Mouse (Mus musculus) liver, embryonic 16.5 days (tissue): ENCODE results near the gene Rinl. TPM values are rescaled to one million over a fixed set of nuclear protein-coding genes. Genes with fewer than 3 reads are reported as not detected.

Source experiments
- ATAC-seq: fragments of 200-750 bp; cut with Nextera tagmentation; 2 replicates; pipeline ENCODE4 v1.8.0; 2017; ENCODE audit warnings: low read depth, mild to moderate bottlenecking, moderate number of reproducible peaks, moderate library complexity
- H3K27ac ChIP-seq: fragments of 300-500 bp; sonication (generic); 2 replicates; pipeline ENCODE4 v1.5.1; 2014; ENCODE audit warnings: mild to moderate bottlenecking, low read length
- H3K27me3 ChIP-seq: fragments of 300-500 bp; sonication (generic); 2 replicates; pipeline ENCODE4 v1.6.1; 2014; ENCODE audit warnings: low read depth, low read length, mixed read lengths; ENCODE audit not compliant: control insufficient read depth, insufficient read depth
- H3K36me3 ChIP-seq: fragments of 300-500 bp; sonication (generic); 2 replicates; pipeline ENCODE4 v1.6.1; 2014; ENCODE audit warnings: mild to moderate bottlenecking; ENCODE audit not compliant: control insufficient read depth, insufficient read depth
- H3K4me1 ChIP-seq: fragments of 300-500 bp; sonication (generic); 2 replicates; pipeline ENCODE4 v1.6.1; 2014; ENCODE audit warnings: low read depth, low read length, mixed read lengths; ENCODE audit not compliant: control insufficient read depth
- H3K4me2 ChIP-seq: fragments of 300-500 bp; sonication (generic); 2 replicates; pipeline ENCODE4 v1.6.1; 2014; ENCODE audit warnings: low read depth, low read length, mixed read lengths
- H3K4me3 ChIP-seq: fragments of 300-500 bp; sonication (generic); 2 replicates; pipeline ENCODE4 v1.5.1; 2014; ENCODE audit warnings: low read depth, mild to moderate bottlenecking, low read length
- H3K9ac ChIP-seq: fragments of 300-500 bp; sonication (generic); 2 replicates; pipeline ENCODE4 v1.6.1; 2014; ENCODE audit warnings: low read depth, low read length
- H3K9me3 ChIP-seq: fragments of 300-500 bp; sonication (generic); replicated peaks from 2 replicates; pipeline ENCODE4 v1.6.1; 2016; ENCODE audit warnings: low read length; ENCODE audit not compliant: control insufficient read depth
- WGBS: fragments of 180-500 bp; shearing (Covaris S2); extraction: QIAGEN DNeasy Blood & Tissue Kit; methylation state at CpG from one replicate; pipeline ENCODE4 v1.1.7; 2014; ENCODE audit not compliant: insufficient replicate concordance; 5-methylcytosine and 5-hydroxymethylcytosine counted together
- polyA plus RNA-seq: library from polyadenylated mRNA; unstranded; fragments of >200 nt; fragmentation: Nextera tagmentation; extraction: Ambion mirVana; gene quantifications from 2 replicates; pipeline ENCODE4 v1.2.1, GENCODE M21; 2015

The Rinl gene
- polyA plus RNA-seq, 1 experiment from 2014 or later: 8.7 TPM

DNA sequence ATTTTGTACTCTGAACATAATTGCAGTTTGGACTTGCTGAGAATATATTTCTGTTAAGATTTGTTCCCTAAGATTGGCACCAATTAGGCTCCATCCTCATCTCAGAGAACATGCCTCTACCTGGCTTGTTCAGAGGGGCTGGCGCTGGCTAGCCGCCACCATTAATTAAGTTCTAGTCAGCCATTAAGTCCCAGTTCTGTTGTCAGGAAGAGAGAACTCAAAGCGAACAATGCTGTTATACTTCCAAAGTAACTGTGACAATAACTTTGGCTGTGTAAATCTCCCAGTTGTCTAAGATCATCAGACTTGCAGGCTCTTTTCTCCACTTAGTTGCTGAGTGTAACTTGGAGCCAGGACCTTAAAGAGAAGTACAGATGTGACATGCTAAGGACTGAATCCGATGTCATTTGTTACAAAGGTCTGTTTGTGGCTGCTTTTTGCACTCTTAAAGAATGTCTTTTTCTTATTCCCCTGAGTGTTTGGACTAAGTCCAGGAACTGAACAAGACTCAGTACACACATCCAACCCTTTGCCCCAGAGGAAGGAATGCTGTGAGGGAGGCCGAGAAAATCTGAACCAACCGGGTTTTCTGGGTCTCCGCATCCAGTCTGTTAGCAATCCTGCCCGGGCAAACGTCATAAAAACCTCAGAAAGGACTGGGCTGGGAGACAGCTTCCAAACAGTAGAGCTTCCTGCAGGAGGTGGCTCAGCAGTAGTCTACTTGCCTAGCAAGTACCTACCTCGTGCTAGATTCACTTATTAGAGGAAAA is 13.3 kb downstream of the Rinl start:
- ATAC-seq: no peak
- H3K9me3 ChIP-seq: no peaks in the 10 kb centered on the region
- H3K4me2 ChIP-seq: no peak overlapping the region
- H3K9ac ChIP-seq: no peak overlapping the region
- 45% methylated on average over 10 of the region's 10 CpGs for WGBS
- H3K4me1 ChIP-seq: peaks cover 28% of the 10 kb centered on the region
- no peaks in the 10 kb centered on the region for H3K36me3 ChIP-seq
- H3K4me3 ChIP-seq: no peak overlapping the region
- H3K27ac ChIP-seq: peak overlapping the region; percentile 78
- no peaks in the 10 kb centered on the region for H3K27me3 ChIP-seq

DNA sequence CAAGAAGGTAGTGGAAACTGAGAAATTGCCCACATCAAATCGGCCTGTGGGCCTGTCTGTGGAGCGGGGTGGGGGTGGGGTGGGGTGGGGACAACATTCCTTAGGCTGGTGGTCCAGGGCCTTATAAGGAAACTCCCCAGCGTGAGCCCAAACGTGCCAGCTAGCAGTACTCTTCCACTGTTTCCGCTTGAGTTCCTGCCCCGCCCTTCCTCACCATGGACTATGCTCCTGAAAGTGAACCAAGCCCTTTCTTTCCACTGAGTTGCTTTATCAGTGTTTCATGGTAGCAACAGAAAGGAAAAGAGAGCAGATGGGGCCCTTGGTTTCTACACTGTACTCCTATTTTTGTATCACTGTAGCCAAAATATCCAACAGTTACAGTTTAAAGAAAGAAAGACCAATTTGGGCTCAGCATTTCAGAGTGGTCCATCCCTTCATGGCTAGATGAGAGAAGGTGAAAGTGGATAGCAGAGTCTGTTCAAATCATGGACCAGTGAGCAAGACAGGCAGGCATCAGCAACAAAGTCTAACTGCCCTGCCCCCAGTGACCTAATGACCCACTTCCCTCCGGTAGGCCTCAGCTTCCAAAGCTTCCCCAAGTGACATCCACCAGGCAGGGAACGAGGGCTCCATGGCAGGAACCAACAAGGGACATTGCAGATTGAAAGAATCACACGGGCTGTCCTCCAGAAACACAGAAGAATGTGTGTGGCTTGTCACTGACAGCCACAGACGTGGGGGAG is 14.2 kb downstream of the Rinl start:
- Histone ChIP-seq H3K36me3 (no peaks in the 10 kb centered on the region), H3K4me2 (peak overlapping the region; percentile 27; the same call in 1 of the 2 replicates), H3K4me1 (peaks cover 33% of the 10 kb centered on the region), H3K4me3 (no peak overlapping the region), H3K27ac (peak overlapping the region; percentile 78), H3K9me3 (no peaks in the 10 kb centered on the region), H3K9ac (peak overlapping the region; percentile 21), H3K27me3 (no peaks in the 10 kb centered on the region)
- ATAC-seq: peak; percentile 49
- WGBS: 12% methylated on average over 10 of the region's 10 CpGs

DNA sequence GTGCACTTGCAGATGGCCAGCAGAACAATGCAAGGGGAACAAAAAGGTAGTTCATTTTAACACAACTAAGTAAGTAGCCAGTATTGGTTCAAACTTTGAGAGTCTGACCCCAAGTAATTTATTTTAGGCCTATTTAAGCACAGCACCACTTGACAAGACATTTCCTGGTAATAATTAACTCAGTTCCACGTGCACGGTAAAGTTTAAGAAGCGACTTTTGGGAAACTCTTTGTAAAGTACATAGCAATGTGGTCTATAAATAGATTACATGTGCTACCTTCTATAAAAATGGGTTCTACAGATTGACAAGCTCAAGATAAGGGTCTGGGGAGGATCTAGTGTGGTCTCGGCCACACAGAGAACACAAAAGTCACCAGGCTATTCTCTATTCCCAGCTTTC is 15.0 kb downstream of the Rinl start:
- no peaks in the 10 kb centered on the region for H3K9me3 ChIP-seq
- no peaks in the 10 kb centered on the region for H3K36me3 ChIP-seq
- H3K9ac ChIP-seq: no peak overlapping the region; the same call in 1 of the 2 replicates
- no peak for ATAC-seq
- H3K27me3 ChIP-seq: no peaks in the 10 kb centered on the region
- H3K4me2 ChIP-seq: no peak overlapping the region
- H3K4me1 ChIP-seq: peaks cover 38% of the 10 kb centered on the region
- no peak overlapping the region for H3K4me3 ChIP-seq
- H3K27ac ChIP-seq: peak overlapping the region; percentile 78
- WGBS: 23% methylated on average over 4 of the region's 4 CpGs

DNA sequence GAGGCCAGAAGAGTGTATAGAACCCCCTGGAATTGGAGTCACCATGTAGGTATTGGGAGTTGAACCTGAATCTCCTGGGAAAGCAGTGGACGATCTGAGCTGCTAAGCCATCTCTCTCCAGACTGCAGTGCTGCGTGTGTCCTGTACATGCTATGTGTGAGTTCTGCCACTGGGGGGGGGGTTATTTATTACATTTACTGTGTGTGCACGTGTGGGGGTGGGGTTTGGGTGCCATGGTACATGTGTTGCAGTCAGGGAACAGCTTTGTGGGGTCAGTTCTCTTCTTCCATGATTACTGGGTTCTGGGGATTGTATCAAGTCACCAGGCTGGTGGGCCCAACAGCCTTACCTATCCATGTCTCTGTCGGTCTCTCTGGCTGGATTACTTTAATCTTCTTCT is 18.1 kb downstream of the Rinl start:
- Histone ChIP-seq H3K4me2 (no peak overlapping the region), H3K27me3 (no peaks in the 10 kb centered on the region), H3K9me3 (no peaks in the 10 kb centered on the region), H3K4me3 (no peak overlapping the region), H3K36me3 (no peaks in the 10 kb centered on the region), H3K27ac (no peak overlapping the region), H3K4me1 (peaks cover 40% of the 10 kb centered on the region), H3K9ac (no peak overlapping the region)
- WGBS: 56% methylated on average over 4 of the region's 4 CpGs
- ATAC-seq: no peak

DNA sequence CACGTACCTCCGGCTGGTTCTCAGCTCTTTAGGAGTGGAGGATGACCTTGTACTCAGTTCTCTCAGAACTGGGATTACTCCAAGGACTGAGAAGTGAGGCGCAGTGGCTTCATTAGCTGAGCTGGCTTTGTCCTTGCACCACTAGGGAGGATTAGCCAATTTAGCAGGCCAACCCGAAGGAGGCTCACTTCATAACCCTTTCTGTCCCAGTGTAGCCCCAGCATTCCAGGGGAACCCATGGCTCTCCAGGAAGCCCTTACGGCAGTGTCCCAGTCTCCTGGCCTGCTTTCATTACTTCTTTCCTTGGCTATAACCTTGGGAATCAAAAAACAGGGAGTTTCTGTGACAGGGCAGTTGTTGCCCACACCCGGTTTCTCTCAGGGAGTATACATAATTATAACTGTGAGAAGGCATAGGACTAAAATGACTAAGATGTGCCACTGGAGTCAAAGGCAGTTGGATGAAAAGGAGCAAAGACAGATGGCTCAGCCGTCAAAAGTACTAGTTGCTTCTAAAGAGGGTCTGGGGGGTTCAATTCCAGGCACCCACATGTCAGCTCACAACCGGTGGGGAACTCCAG is 19.0 kb downstream of the Rinl start:
- no peaks in the 10 kb centered on the region; the same call in 1 of the 2 replicates for H3K36me3 ChIP-seq
- no peaks in the 10 kb centered on the region for H3K9me3 ChIP-seq
- H3K4me1 ChIP-seq: peaks cover 41% of the 10 kb centered on the region
- peak overlapping the region; percentile 99 for H3K27ac ChIP-seq
- H3K9ac ChIP-seq: peak overlapping the region; percentile 95
- H3K4me2 ChIP-seq: peak overlapping the region; percentile 100
- H3K27me3 ChIP-seq: no peaks in the 10 kb centered on the region
- 58% methylated on average over 8 of the region's 8 CpGs for WGBS
- peak overlapping the region; percentile 93 for H3K4me3 ChIP-seq
- ATAC-seq: no peak

- peak within 1 kb of the TSS; percentile 95 for H3K9ac ChIP-seq
- H3K27me3 ChIP-seq: no peaks in the 10 kb centered on the region
- no peaks in the 10 kb centered on the region for H3K9me3 ChIP-seq
- peaks cover 4% of the 10 kb centered on the region for H3K36me3 ChIP-seq
- peak within 1 kb of the TSS; percentile 99 for H3K27ac ChIP-seq
- peaks cover 41% of the 10 kb centered on the region for H3K4me1 ChIP-seq
- H3K4me3 ChIP-seq: peak within 1 kb of the TSS; percentile 93
- ATAC-seq: no peak
- 2% methylated on average over 35 of the region's 35 CpGs for WGBS
- peak within 1 kb of the TSS; percentile 100 for H3K4me2 ChIP-seq
Measured at GRCm38 (mm10) chr7:28808221-28808941, 19.6 kb downstream of the Rinl start, which contains the start of gene Hnrnpl. TSS of gene Hnrnpl (plus strand) at chr7:28808541.

GRCm38 (mm10) chr7:28808957-28809393 is 20.2 kb downstream of the Rinl start:
- Histone ChIP-seq H3K27me3 (no peaks in the 10 kb centered on the region), H3K9me3 (no peaks in the 10 kb centered on the region), H3K4me3 (peak overlapping the region; percentile 93), H3K9ac (peak overlapping the region; percentile 95), H3K4me1 (peaks cover 41% of the 10 kb centered on the region), H3K36me3 (peaks cover 10% of the 10 kb centered on the region), H3K4me2 (peak overlapping the region; percentile 100), H3K27ac (peak overlapping the region; percentile 99)
- ATAC-seq: peak; percentile 57
- under 1% methylated on average over 23 of the region's 32 CpGs for WGBS

- Histone ChIP-seq H3K36me3 (peaks cover 16% of the 10 kb centered on the region), H3K27me3 (no peaks in the 10 kb centered on the region), H3K9me3 (no peaks in the 10 kb centered on the region), H3K4me2 (peak overlapping the region; percentile 100), H3K4me1 (peaks cover 44% of the 10 kb centered on the region), H3K4me3 (peak overlapping the region; percentile 93), H3K27ac (peak overlapping the region; percentile 99), H3K9ac (peak overlapping the region; percentile 95)
- ATAC-seq: peak; percentile 11; the same call in 1 of the 2 replicates
- under 1% methylated on average over 35 of the region's 35 CpGs for WGBS
Measured at GRCm38 (mm10) chr7:28809401-28810089, 20.8 kb downstream of the Rinl start.
